Mouse (Mus musculus) cerebral cortex, adult 2 months (tissue): Measurements from ENCODE around the gene Duox1.

Source experiments
- WGBS: fragments of 180-500 bp; shearing (Covaris S2); methylation state at CpG from one replicate; pipeline ENCODE4 v1.1.7; 2018; 5-methylcytosine and 5-hydroxymethylcytosine counted together

Gene Duox1

DNA sequence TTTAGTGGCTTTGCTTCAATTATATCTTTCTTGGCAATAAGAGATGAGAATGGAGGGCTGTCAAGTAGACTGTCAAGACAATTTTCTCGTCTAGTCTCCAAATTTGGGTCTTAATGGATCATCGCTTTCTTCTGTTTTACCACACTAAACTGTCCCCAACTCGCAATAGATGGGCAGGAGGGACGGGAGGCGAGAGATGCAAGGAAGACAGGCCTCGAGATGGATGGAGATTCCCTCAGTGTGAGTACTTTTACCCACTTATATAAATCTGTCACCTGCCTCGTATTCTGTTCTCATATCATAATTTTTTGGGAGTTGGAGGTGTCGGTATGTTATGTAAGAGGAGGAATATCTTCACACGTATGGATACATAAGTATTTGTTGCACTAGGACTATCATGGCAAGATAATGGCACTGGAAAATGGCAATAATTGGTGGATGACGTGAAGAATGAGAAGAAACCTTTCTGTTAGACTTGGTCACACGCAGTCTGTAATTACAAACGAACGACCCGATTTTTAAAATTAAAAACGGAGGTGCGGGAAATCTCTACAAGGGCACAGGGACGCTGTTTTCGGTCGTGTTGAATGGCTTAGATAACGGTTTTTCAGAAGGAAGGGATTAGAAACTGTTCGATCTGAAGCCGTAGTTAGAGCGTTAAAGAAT is 59.3 kb downstream of the Duox1 start:
- WGBS, result 12% methylated on average over 23 of the region's 23 CpGs

- WGBS, result 0% methylated on average over 32 of the region's 32 CpGs
Measured at GRCm38 (mm10) chr2:122375391-122375991, 60.0 kb downstream of the Duox1 start.

DNA sequence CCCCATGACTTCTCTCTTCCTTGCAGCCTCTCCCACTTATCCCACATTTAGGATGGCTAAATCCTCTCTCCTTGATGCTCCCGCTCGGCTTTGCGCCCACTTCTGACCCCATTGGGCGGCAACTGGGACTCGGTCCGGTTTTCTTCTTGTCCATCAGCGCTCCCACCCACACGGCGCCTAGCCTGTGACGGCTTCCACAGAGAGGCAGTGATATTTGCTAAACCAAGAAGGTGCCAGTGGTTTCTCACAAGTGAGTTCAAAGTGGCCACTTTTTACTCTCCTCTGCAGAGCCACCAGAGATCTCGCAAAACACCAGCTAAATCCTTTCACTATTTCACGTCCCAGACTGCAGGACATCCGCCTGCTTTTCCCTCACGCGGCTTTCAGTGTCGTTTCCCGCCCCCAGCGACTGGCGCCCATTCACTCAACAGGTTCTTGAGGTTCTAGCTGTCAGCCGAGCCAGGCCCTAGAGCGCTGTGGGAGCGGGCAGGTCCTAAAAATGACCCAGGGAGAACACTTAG is 60.6 kb downstream of the Duox1 start:
- under 1% methylated on average over 22 of the region's 22 CpGs for WGBS

DNA sequence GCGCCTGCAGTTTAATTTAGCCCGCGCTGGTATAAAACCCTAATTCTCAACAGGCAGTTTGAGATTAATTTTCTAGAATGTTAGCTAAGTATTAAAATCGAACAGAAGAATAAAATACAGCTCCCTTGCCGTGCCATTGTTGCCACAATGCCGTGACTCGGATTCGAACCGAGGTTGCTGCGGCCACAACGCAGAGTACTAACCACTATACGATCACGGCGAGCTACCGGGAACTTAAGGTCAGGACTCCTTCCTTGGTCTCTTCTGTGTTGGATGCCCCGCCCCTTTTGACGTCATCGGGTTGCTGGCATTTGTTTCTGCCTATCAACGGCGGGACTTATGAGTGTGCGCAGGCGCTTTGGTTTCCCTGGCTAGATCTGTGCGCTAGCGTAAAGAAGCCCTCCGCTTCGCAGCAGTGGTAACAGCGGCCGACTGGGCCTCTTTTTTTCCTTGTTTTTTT is 61.8 kb downstream of the Duox1 start:
- under 1% methylated on average over 28 of the region's 28 CpGs for WGBS

GRCm38 (mm10) chr2:122377751-122378246 is 62.3 kb downstream of the Duox1 start:
- under 1% methylated on average over 26 of the region's 26 CpGs for WGBS

DNA sequence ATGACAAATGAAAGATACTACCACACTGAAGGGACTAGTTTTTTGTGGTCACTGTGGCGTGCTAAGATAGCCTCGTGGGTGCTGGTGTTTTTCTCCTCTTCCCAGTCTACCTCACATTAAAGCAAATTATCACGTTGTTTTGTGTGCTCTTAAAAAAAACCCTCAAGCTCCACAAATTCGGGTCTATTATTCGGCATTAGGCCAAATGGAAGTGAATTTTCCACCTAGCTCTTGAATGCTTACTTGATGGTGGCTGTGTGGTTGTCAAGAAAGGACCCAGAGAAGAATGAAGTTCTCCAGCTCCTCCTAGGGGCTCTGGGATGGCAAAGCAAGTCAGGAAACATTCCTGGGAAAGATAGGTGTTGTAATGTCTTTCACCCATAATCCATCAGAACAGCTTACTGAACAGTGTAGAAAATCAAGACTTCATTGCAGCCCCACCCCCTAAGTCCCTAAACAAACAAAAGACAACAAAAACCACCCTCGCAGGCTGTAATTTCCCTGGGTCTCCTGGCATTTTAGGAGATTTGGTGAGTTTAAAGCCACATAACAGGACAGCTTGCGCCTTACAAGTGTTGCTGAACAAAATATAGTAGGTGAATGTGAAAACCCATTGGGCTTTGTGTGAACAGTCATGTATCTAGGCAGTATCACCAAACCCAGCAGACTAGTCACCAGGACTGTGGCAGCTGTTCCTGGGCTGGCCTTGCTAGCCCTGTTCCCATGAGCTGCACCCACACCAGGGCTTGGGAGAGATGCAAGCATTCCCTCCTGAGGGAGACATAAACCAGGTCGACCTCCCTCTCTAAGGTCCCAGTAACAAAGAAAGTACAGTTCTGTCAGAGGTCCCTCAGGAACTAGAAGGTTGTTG is 63.2 kb downstream of the Duox1 start:
- WGBS, result 18% methylated on average over 8 of the region's 8 CpGs

DNA sequence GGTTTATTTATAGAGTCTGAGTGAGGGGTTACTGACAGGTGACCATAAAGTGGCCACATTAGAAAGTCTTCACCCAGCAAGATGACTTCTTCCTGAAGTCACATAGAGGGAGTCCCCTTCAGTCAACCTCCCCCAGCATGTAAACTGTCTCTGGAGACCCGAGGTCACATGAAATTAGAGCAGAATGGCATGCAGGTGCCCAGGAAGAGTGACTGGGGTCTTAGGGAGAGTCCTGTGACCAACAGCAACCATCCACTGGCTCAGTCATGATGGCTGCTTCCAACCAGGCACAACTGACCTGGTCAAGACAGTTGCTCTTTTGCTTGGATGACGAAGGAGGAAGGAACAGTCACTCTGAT is 63.8 kb downstream of the Duox1 start:
- 57% methylated on average over 2 of the region's 2 CpGs for WGBS

GRCm38 (mm10) chr2:122380768-122381311 is 65.4 kb downstream of the Duox1 start:
- 8% methylated on average over 11 of the region's 11 CpGs for WGBS

DNA sequence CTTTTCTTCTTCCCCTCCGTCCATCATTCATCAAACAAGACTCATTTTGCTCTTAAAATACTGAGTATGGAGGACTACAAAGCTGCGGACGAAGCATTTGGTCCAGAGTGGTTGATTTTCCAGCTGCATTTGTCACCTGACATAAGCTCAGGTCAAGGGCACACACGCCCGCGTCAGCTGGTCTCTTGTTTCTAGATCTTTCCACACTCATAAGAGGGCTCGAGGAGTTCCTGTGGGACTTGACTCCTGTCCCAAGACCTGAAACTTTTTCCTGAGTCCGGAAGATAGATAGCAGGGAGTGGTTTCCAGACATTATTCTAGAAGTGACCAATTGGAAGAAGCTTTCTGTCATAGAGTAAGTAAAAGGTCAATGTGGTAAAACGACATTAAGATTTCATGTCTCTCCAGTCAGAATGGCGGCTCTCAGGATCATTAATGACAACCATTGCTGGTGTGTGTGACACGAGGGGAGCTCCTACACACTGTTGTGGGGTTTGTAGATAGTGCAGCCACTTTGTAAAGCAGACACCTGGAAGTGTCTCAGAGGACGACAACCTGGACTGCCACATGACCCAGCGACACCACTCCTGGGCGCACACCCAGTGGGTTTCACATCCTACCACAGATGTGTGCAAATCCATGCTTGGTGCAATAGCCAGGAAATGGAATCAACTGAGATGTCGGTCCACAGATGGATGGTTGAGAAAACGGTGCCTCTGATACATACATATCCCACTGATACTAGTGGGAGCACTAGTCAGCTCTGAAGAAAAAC is 66.0 kb downstream of the Duox1 start:
- WGBS, result 72% methylated on average over 16 of the region's 16 CpGs

DNA sequence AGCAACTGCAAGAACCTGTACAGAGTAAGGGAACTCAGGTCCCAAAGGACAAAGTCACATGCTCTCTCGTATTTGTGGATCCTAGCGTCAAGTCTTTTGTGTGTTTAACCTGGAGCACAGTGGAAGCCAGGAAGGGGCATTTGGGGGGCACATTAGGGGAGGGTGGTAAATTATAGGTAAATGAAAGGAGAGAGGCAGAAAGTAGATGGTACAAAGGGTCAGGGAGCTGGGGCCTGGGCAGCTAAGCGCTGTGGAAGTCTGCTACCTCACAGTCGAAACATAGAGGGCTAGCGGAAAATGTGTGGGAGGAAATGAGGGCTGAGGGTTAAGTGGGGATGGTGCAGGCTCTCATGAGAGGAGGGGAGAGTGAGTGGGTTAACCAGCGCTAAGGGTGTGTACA is 66.6 kb downstream of the Duox1 start:
- WGBS, result 88% methylated on average over 6 of the region's 6 CpGs

GRCm38 (mm10) chr2:122385095-122385494 is 69.6 kb downstream of the Duox1 start:
- WGBS, result 49% methylated on average over 3 of the region's 3 CpGs

DNA sequence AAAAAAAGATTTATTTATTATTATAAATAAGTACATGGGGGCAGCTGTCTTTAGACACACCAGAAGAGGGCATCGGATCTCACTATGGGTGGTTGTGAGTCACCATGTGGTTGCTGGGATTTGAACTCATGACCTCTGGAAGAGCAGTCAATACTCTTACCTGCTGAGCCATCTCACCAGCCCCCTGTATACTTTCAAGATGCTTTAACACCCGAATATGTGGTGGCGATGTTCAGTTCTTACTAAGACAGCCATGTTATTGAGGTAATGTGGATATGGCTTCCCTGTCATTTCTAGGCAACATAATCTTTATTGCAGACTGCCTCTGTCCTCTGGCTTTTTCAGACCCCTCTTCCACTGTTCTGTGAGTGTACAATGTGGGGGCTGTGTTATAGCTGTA is 71.7 kb downstream of the Duox1 start:
- 97% methylated on average over 3 of the region's 3 CpGs for WGBS

GRCm38 (mm10) chr2:122396150-122396549 is 80.7 kb downstream of the Duox1 start:
- WGBS, result 94% methylated on average over 1 of the region's 1 CpGs
